Mouse (Mus musculus): ENCODE data around the gene Pak4.

GRCm38 (mm10) chr7:28558486-28558885 is 39.5 kb downstream of the Pak4 start:
- no peak for TF ChIP-seq POLR2A (IDR thresholded peaks at IDR 0.05; ENCODE audit: borderline replicate concordance, low read depth, low read length)
- TF ChIP-seq CTCF (IDR thresholded peaks at IDR 0.05; ENCODE audit: low read depth, low read length), result no peak

Data from bone marrow macrophage, adult 2 months (primary cell).